Mouse (Mus musculus) left cerebral cortex, adult 11 months (tissue): ENCODE measurements around the gene Slc5a5.

ENCODE experiments used
- DNase-seq: peaks from one replicate; pipeline ENCODE4 v3.0.0; 2022; ENCODE audit warnings: low spot score

Gene Slc5a5

GRCm38 (mm10) chr8:70833018-70833482 is 59.5 kb downstream of the Slc5a5 start:
- DNase-seq: no peak
